Mouse (Mus musculus) subcutaneous adipose tissue, adult 2 months (tissue): ENCODE measurements around the gene Tesk2. TPM values are rescaled to one million over a fixed set of nuclear protein-coding genes. Genes with fewer than 3 reads are reported as not detected.

Source experiments
- polyA plus RNA-seq: library from polyadenylated mRNA; depleted of rRNA; stranded (reverse); fragments of >200 nt; gene quantifications from 2 replicates; pipeline ENCODE4 v1.2.3, GENCODE M21; 2012; ENCODE audit warnings: low replicate concordance; rRNA removed

The Tesk2 gene
- polyA plus RNA-seq: 3.4 and 4.5 TPM in 2 replicates

DNA sequence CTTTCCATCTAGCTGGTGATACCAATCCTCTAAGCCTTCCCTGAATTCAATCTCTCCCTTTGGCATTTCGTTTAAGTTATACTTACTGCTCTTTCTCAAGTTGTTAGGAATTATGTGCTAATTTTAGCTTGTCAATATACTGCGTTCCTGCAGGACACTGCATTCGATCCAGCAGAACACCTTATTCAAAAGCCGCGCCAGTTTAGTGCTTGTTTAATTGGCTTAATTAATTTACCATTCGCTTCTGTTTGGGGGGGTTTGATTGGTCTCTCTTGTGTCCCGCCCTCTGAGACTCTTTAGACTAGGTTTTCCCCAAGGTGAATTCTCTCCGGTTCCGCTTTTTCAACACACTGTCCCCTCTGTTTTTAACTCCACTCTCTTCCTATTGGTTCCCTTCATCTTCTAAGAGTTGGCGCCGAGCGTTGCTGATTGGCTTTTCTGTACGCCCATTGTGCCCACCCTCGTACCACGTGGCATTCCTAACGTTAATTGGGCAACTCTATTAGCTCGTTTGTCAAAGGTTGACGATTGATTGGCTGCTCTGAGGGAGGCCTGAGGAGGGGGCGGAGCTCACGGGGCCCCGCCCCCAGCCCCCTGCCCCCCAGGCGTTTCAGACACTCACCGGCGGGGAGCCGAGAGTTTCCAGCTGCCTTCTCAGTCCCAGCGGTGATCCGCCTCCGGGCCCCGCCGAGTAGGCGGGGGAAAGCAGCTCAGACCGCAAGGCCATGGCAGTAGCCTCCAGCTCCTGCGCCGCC is at the start of gene Tesk2:
TSS of gene Tesk2 (plus strand) at position 606 of the 755 bp plus-strand sequence.

DNA sequence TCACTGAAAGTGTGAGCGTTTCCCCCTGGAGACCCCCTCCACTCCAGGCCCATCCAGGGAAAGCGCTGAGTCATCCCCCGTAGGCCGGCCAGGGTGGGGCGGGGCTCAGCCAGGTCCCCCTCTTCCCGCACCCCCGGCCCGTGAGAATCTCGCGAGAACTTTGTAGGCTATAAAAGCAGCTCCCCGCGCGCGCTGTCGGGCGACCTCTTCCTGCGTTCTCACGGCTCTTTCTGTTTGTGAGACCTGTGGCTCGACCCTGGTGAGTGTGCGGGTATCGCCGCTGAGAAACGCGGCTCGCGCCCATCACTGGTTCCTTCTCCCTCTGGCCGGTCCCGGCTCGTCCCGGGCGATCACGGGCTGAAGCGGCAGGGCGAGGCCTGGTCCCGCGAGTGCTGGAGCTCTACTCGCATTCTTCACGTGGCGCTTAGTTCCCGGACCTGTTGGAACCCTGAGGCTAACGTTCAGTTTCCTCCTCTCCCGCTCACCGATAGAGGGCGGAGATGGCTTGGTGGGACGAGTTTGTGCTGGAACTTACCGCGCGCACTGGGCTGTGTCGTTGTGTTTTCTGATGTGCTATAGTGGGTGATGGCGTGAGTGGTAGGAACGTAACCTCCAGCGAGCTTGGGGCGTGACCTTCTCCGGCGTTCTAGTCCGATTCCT is 35.2 kb upstream of the Tesk2 start, which contains the start of gene Prdx1:
TSS of gene Prdx1 (plus strand) at position 143 of the 660 bp plus-strand sequence.

DNA sequence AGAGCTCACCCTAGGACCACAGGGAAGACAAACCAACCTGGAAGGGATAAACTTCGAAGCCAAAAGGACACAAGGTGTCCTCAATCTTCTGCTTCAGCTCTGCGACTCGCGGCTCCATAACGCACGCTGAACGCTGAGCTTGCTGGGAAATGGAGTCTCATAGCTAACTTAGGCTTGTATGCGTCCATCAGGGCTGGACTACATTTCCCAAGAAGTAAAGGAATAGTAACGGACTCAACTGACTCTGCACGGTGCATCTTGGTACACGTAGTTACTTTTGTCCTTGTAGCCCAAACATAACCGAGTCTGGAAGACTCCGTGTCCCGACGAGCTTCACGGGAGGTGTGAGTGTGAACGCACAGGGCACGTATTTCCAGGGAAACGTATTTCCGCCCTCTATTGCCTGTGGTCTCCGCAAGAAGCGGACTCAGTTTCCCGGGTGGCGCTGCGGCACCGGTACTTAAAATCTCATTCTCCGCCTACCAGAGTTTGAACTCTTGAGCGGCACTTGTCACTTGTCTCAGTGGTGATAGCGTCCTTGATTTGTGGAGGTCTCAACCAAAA is 12.5 kb upstream of the Tesk2 start, which contains the start of the genes Mmachc and Ccdc163:
TSS of gene Mmachc (minus strand) at position 206 of the 564 bp plus-strand sequence.
TSS of gene Ccdc163 (plus strand) at position 309 of the 564 bp plus-strand sequence.

DNA sequence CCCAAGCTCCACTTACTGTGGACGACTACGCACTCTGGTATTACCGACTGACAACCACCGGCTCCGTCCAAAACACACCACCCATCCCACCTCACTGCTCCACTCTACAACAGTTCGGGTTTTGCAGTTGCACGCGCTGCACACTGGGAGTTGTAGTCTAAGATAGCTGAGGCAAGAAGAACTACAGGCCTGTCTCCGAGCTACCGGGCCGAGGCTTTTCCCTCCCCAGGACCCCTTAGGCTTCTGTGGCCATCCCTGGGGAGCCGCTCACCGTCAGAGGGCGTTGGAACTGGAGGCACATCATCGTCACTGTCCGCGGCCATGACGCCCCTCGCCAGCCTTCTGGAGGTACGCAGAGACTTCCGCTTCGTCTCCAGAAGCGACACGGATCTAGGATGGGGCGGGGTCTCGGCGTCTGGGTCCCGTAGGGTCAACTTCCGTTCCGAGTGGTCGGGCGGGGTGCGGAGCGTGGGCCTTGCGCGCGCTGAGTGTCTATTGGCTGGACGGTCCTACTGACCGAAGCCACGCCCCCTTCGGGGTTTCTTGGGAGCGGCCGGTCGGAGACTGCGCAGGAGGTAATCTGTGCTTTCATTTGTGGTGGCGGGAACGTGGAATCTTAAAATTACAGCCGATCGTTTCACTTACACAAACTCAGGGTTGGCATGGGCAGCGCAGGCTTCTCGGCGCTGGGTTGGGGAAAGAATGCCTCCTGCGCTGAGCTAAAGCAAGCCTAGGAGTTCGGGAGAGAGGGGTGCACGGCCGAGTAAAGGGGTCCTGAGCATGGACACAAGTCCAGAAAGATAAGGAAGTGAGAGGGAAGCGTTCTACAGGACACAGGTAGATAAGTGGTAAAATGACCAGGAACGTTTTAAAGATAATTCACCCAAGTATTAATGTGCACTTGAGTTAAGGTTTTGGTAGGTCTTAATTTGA is 86.7 kb downstream of the Tesk2 start, which contains the start of the genes Toe1 and Mutyh:
TSS of gene Toe1 (minus strand) at position 444 of the 933 bp plus-strand sequence.
TSS of gene Mutyh (plus strand) at position 527 of the 933 bp plus-strand sequence.

GRCm38 (mm10) chr4:116821694-116822016 is 100.9 kb downstream of the Tesk2 start, which contains the start of gene Hpdl:
Gene Hpdl (minus strand): TSS chr4:116821707.

Other genes starting within 250 kb of the Tesk2 start
- 3.8 and 4.1 TPM in 2 replicates for gene Ipp, start 213.4 kb upstream of the Tesk2 start, polyA plus RNA-seq
- 7.0 and 8.5 TPM in 2 replicates for gene Tmem69, start 165.0 kb upstream of the Tesk2 start, polyA plus RNA-seq
- 51.2 and 60.9 TPM in 2 replicates for gene Gpbp1l1, start 163.3 kb upstream of the Tesk2 start, polyA plus RNA-seq
- 8.5 and 14.9 TPM in 2 replicates for gene Ccdc17, start 124.3 kb upstream of the Tesk2 start, polyA plus RNA-seq
- 1.8 and 7.7 TPM in 2 replicates for gene Nasp, start 93.0 kb upstream of the Tesk2 start, polyA plus RNA-seq
- 756 and 760 TPM in 2 replicates for gene Akr1a1, start 69.3 kb upstream of the Tesk2 start, polyA plus RNA-seq
- gene Prdx1, start 35.4 kb upstream of the Tesk2 start, polyA plus RNA-seq: 206 and 234 TPM in 2 replicates
- gene Mmachc, start 12.5 kb upstream of the Tesk2 start, polyA plus RNA-seq: 23.9 and 35.4 TPM in 2 replicates
- 21.5 and 47.7 TPM in 2 replicates for gene Ccdc163, start 12.4 kb upstream of the Tesk2 start, polyA plus RNA-seq
- gene Toe1, start 86.7 kb downstream of the Tesk2 start, polyA plus RNA-seq: 22.5 and 36.4 TPM in 2 replicates
- gene Mutyh, start 86.8 kb downstream of the Tesk2 start, polyA plus RNA-seq: 7.7 and 12.9 TPM in 2 replicates
- 1.5 and 2.3 TPM in 2 replicates for gene Hpdl, start 100.8 kb downstream of the Tesk2 start, polyA plus RNA-seq
- gene Zswim5, start 156.4 kb downstream of the Tesk2 start, polyA plus RNA-seq: 0.10 and 0.91 TPM in 2 replicates